Mouse (Mus musculus) hindbrain, embryonic 13.5 days (tissue): ENCODE data around the gene Clec4b1. TPM values are rescaled to one million over a fixed set of nuclear protein-coding genes. Genes with fewer than 3 reads are reported as not detected.
"Not testable (repeated sequence)": the region's sequence is repeated elsewhere in the genome, so short reads cannot be mapped to it uniquely, and the experiment has no call there.

ENCODE experiments used
- ATAC-seq: fragments of 200-750 bp; cut with Nextera tagmentation; 2 replicates; pipeline ENCODE4 v1.8.0; 2017; ENCODE audit warnings: moderate TSS enrichment; ENCODE audit not compliant: low FRiP score
- H3K27ac ChIP-seq: fragments of 300-500 bp; sonication (generic); 2 replicates; pipeline ENCODE4 v1.5.1; 2015; ENCODE audit warnings: inconsistent platforms, mild to moderate bottlenecking, moderate library complexity
- H3K27me3 ChIP-seq: fragments of 300-500 bp; sonication (generic); 2 replicates; pipeline ENCODE4 v1.6.1; 2015; ENCODE audit warnings: mild to moderate bottlenecking, inconsistent platforms
- H3K36me3 ChIP-seq: fragments of 300-500 bp; sonication (generic); 2 replicates; pipeline ENCODE4 v1.6.1; 2015; ENCODE audit warnings: mild to moderate bottlenecking, inconsistent platforms
- H3K4me1 ChIP-seq: fragments of 300-500 bp; sonication (generic); replicated peaks from 2 replicates; pipeline ENCODE4 v1.6.1; 2015; ENCODE audit warnings: inconsistent platforms
- H3K4me2 ChIP-seq: fragments of 300-500 bp; sonication (generic); 2 replicates; pipeline ENCODE4 v1.6.1; 2015; ENCODE audit warnings: inconsistent platforms, mild to moderate bottlenecking, moderate library complexity
- H3K4me3 ChIP-seq: fragments of 300-500 bp; sonication (generic); 2 replicates; pipeline ENCODE4 v1.5.1; 2015; ENCODE audit warnings: mild to moderate bottlenecking, inconsistent platforms
- H3K9ac ChIP-seq: fragments of 300-500 bp; sonication (generic); 2 replicates; pipeline ENCODE4 v1.6.1; 2015; ENCODE audit warnings: mild to moderate bottlenecking, inconsistent platforms
- H3K9me3 ChIP-seq: fragments of 300-500 bp; sonication (generic); 2 replicates; pipeline ENCODE4 v1.6.1; 2016; ENCODE audit warnings: inconsistent platforms
- WGBS: fragments of 180-500 bp; shearing (Covaris S2); methylation state at CpG from one replicate; pipeline ENCODE4 v1.1.7; 2015; 5-methylcytosine and 5-hydroxymethylcytosine counted together
- polyA plus RNA-seq: library from polyadenylated mRNA; unstranded; fragments of >200 nt; fragmentation: Nextera tagmentation; extraction: Ambion mirVana; gene quantifications from 2 replicates; pipeline ENCODE4 v1.2.1, GENCODE M21; 2015

The Clec4b1 gene
- not detected in 2 replicates for polyA plus RNA-seq

DNA sequence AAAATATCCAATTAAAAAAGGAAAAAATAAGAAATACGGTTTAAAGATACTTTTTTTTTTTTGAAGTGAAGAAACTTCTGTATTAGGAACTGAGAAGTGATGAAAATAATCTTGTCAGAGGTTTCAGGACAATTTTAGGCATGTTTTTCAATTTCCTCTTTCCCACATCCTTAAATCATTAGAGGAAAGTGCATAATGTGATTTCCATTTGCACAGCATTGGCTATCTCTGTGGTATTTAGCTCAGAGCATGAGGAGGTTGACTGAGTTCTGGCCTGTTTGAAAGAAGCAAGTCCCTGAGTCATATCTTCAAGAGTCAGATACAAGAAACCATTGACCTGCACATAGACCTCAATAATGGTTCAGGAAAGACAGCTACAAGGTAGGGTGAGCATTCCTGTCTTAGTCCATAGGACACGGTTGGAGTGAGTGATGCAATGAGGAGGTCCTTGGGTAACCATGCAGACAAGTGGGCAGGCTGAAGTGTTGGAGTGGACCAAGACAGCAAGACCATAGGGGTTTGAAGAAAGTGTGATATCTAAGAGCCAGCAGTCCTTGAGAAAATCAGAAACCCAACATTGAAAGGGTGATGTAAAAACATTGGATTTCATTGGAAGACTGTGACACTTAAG, at the start of gene Clec4b1:
Clec4b1 (plus strand) TSS at position 221 of the 631 bp plus-strand sequence.
- no peak within 1 kb of the TSS for H3K27ac ChIP-seq
- no peak within 1 kb of the TSS for H3K4me3 ChIP-seq
- no peaks in the 10 kb centered on the region for H3K36me3 ChIP-seq
- H3K4me2 ChIP-seq = no peak within 1 kb of the TSS
- ATAC-seq = no peak
- 88% methylated on average over 2 of the region's 2 CpGs for WGBS
- H3K9me3 ChIP-seq = peaks cover 3% of the 10 kb centered on the region; the same call in 1 of the 2 replicates
- no peak within 1 kb of the TSS for H3K9ac ChIP-seq
- no peaks in the 10 kb centered on the region for H3K27me3 ChIP-seq
- no peaks in the 10 kb centered on the region for H3K4me1 ChIP-seq

DNA sequence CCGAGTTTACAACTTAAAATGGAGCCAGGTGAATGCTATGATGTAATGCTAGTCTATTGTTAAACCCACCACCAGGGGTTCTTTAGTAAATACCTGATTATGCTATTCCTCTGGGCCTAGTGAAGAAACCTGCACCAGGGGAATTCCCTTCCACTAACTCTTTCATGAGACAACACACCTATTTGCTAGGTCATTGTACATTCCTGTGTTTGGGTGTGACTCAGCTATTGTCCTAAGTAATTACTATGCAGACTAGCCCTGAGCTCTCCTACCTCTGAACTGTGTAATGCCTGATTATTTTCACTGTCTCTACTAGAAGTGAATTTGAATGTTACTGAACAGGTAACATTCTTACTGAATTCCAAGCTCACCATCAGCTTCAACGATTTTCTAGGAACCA, 45.1 kb upstream of the Clec4b1 start:
- not testable (repeated sequence) for H3K4me2 ChIP-seq, H3K9ac ChIP-seq, H3K4me3 ChIP-seq, H3K9me3 ChIP-seq, H3K27ac ChIP-seq, ATAC-seq, H3K27me3 ChIP-seq, H3K36me3 ChIP-seq, H3K4me1 ChIP-seq
- 87% methylated on average over 2 of the region's 2 CpGs for WGBS

DNA sequence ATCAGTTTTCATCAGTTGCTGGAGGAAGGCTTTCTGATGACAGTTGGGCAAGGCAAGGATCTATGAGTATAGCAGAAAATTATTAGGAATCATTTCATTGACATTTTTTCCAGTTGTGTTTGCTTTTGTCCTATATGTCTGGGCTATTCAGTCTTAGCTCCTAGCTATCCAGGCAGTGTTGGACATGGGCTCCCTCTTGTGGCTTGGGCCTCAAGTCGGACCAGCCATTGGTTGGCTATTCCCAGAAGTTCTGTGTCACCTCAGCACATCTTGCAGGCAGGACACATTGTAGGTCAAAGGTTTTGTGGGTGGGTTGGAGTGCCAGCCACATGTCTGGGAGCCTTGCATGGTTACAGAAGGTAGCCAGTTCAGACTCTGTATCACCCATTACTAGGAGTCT, 44.2 kb upstream of the Clec4b1 start:
- Histone ChIP-seq H3K4me2 (no peak overlapping the region), H3K4me3 (no peak overlapping the region), H3K27me3 (no peaks in the 10 kb centered on the region), H3K36me3 (no peaks in the 10 kb centered on the region), H3K9me3 (no peaks in the 10 kb centered on the region), H3K4me1 (no peaks in the 10 kb centered on the region), H3K9ac (no peak overlapping the region), H3K27ac (no peak overlapping the region)
- ATAC-seq = no peak
- 56% methylated on average over 1 of the region's 1 CpGs for WGBS

DNA sequence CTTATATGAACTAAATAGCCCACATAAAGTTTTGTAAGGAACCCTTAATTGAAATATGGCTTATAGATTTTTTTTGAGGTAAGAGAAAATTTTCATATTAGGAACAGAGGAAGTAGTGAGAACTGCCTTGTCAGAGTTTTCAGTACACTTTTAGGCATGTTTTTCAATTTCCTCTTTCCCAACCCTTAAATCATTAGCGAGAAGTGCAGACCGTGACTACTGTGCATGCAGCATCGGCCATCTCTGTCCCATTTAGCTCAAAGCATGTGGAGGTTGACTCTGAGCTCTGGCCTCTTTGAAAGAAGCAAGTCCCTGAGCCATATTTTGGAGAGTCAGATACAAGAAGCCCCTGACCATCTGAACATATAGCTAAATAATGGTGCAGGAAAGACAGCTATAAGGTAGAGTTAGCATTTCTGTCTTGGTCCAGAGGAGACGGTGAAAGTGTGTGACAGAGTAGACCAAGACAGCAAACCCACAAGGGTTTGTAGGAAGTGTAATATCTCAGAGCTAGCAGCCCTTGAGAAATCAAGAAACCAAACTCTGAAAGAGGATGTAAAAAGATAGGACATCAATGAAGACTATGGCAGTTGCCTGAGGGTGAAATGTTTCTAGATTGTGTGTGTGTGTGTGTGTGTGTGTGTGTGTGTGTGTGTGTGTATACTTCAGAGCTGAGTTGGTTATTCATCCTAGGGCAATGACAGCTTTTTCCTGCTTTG, 45.5 kb downstream of the Clec4b1 start:
- Histone ChIP-seq H3K9ac (no peak overlapping the region), H3K27me3 (no peaks in the 10 kb centered on the region), H3K4me2 (no peak overlapping the region), H3K9me3 (0 out of 2 replicates have a peak, but pooled peaks cover 6% of the 10 kb centered on the region), H3K27ac (no peak overlapping the region), H3K4me3 (no peak overlapping the region), H3K4me1 (no peaks in the 10 kb centered on the region), H3K36me3 (no peaks in the 10 kb centered on the region)
- ATAC-seq = no peak
- 93% methylated on average over 4 of the region's 4 CpGs for WGBS

GRCm38 (mm10) chr6:123106128-123106527, 56.4 kb downstream of the Clec4b1 start, which contains the start of gene Clec4a2:
Gene Clec4a2 (plus strand): TSS chr6:123106428.
- H3K27me3 ChIP-seq, H3K4me1 ChIP-seq, H3K4me3 ChIP-seq, H3K9me3 ChIP-seq, H3K36me3 ChIP-seq, H3K9ac ChIP-seq, ATAC-seq, H3K27ac ChIP-seq, H3K4me2 ChIP-seq: not testable (repeated sequence)
- WGBS = 63% methylated on average over 1 of the region's 1 CpGs

Other genes starting within 250 kb of the Clec4b1 start
- gene Slc2a3, start 248.3 kb upstream of the Clec4b1 start, polyA plus RNA-seq = 21.1 and 22.7 TPM in 2 replicates
- 6.0 and 6.2 TPM in 2 replicates for gene Foxj2, start 230.0 kb upstream of the Clec4b1 start, polyA plus RNA-seq
- gene C3ar1, start 193.8 kb upstream of the Clec4b1 start, polyA plus RNA-seq = 1.7 TPM in 2 replicates
- 121 and 130 TPM in 2 replicates for gene Necap1, start 175.5 kb upstream of the Clec4b1 start, polyA plus RNA-seq
- gene Clec4a1, start 128.1 kb upstream of the Clec4b1 start, polyA plus RNA-seq = 1.4 and 1.5 TPM in 2 replicates
- gene Clec4a3, start 97.4 kb upstream of the Clec4b1 start, polyA plus RNA-seq = 1.2 and 1.6 TPM in 2 replicates
- not detected in 2 replicates for gene Clec4a4, start 59.6 kb upstream of the Clec4b1 start, polyA plus RNA-seq
- gene Clec4a2, start 56.5 kb downstream of the Clec4b1 start, polyA plus RNA-seq = 1.0 and 1.4 TPM in 2 replicates
- not detected in 2 replicates for gene Clec4b2, start 122.9 kb downstream of the Clec4b1 start, polyA plus RNA-seq
- gene Clec4n, start 179.9 kb downstream of the Clec4b1 start, polyA plus RNA-seq = 0.71 and 1.2 TPM in 2 replicates
- not detected in 2 replicates for gene Clec4d, start 212.1 kb downstream of the Clec4b1 start, polyA plus RNA-seq
- gene Clec4e, start 239.9 kb downstream of the Clec4b1 start, polyA plus RNA-seq = not detected in 2 replicates